Mouse (Mus musculus) left cerebral cortex, adult 8-10 months (tissue): ENCODE results near the gene Nrxn3. TPM values are rescaled to one million over a fixed set of nuclear protein-coding genes. Genes with fewer than 3 reads are reported as not detected.

Experiments
- DNase-seq, 2 experiments: peaks; one replicate each; pipeline ENCODE4 v3.0.0; 2022; ENCODE audit warnings: low spot score in 2 of 2
- total RNA-seq, 4 experiments: library from RNA; stranded (reverse); gene quantifications; 2 replicates each; pipeline ENCODE4 v1.2.4; 2022

Nrxn3 gene
- total RNA-seq, 4 experiments from 2014 or later: 226 to 258 (median 238) TPM

DNA sequence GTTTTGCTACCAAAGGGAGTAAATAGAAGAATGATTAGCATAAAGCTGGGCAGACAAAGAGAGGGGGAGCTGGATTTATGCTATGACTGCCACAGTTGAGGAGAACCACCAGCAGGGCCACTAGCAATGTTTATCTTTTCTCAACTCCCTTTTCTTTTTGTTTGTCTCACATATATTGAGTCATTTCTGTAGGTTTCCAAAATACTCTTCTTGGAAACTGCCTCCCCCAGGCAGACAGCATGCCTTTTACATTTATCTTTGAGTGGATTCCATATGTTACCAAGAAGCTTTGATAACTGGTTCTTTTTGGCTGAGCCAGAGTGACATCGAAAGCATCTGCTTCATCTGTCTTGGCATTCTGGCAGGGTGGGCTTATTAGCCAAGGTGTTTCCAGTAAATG, 587.5 kb downstream of the Nrxn3 start:
- peak in 1 of 2 experiments; percentile 36 for DNase-seq

DNA sequence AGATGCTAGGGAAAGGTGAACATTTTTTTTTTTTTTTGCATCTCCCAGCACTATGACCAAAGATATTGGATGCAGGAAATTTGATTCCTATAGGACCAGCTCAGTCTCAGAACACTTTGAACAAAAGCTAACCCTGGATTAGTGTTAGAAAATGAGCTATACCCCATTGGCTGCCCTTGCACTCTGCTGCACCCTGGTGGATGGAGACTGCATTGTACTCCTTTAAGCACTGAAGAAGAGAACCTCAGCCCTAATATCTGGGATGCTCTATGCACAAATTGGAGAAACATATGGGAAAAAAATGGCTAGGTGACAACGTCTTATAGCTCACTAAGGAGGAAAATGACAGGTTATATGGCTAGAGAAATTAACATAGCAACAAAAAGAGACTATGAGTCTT, 589.9 kb downstream of the Nrxn3 start:
- no peak for DNase-seq

DNA sequence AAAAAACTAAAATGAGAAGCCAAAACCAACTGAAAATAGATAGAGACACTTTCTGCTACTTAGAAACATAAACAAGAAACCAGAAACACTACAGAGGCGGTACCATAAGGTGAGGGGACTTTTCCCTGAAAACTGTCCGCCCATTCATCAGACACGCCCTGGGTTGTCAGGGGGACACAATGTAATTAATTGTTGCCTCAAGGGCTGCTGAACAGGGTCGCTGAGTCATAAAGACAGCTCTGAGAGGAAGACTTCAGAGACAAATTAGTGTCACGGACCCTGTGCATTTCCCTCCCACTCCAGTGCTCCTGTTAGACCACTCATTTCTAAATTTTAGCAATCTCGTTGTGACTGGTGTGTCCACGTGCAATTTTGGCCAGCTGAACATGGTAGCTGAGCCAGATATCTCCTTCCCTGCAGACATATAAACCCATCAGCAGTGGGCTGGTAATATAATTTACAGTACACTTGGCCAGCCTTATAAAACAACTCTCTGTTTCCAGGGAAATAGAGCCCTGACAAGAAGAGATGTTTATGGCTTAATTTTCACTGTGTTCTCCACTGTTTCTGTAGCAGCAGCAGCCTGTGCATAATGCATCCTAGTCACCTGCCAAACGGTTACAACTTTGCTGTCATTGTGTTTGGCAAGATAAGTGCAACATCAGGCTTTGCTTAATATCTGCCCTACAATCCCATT, 603.3 kb downstream of the Nrxn3 start:
- no peak for DNase-seq

DNA sequence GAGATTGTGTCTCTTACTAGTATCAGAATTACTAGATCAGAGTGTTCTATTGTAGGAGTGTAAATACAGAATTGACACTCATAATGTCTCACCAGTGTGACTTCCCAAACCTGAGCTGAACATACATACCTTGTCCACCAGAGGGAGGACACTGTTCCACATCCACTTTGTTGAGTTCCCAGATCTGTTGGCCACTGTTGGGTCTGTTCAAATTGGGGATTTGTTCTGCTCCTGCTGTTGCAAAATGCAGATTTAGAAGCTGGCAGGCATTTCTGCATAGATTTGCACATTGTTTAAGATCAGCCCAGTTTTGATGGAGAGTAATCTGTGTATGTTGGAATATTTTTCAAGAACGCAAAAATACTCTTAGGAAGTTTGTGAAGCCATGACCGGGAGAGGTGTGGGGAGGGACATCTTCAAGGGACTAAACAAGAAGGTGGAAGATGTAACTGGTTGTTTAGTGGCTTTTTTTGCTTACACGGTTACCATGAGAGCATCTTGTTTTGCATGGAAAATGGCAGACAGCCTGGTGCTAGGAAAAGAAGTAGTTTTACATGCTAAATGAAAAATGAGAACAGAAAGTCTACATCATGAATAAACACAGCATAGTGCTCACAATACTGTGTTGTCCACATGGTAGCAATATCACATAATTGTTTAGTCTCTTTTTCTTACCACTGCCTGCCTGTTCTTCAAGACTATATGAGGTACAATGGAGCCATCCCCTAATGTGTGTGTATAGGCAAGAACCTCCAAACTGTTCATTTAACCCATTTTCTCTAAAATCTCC, 609.0 kb downstream of the Nrxn3 start:
- DNase-seq: peak in 1 of 2 experiments; percentile 47

DNA sequence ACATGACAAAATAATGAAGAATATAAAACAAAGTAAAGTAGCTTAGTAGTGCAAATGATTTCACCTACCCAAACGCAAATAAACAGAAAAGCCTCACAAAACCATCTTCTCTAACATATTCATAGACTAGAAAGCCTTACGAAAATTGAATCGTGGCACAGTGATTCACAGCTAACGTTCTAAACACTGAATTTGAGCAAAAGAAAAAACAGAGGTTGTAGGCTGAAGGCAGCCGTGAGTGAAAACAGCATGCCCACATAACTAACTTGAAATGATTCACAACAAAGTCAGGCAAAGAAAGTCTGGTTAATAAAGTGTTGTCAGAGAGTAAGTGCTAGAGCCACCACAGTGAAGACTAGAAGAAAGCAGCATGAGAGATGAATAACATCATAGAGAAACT, 610.8 kb downstream of the Nrxn3 start:
- DNase-seq: peak in 1 of 2 experiments; percentile 19

DNA sequence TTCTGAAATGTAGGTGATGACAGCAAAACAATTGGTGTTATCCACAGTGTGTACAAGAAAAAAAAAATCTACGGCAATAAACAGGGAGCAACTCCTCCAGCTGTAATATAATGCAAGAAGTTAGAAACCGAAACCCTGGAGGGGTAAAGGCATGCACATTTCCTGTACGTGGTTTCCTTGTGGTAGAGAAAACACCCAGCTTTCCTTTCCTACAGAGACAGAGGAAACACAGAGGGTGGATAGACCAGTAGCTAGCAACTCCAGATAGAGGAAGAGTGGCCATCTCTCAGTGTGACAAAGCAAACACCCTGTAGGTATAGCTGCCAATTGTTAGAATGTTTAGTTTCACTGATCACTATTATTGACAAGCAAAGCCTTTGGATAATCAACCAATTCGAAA, 642.2 kb downstream of the Nrxn3 start:
- no peak for DNase-seq

DNA sequence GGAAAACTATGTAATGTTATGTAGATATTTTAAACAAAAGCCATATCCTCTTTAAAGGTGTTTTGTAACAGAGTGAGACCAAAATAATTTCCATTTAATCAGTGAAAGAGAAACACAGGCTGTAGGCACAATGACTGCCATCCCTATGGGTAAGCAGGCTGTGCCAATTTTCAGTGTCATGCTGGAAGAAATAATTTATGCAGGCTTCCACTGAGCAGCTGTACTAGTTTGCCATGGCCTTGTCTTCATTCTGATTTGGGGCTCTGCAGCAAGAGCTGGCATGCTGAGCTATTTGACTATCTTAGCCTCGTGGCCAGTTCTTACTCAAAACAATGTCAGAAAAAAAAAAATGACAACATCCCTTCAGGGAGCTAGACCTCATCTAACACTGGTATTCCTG, 647.3 kb downstream of the Nrxn3 start:
- DNase-seq: no peak

DNA sequence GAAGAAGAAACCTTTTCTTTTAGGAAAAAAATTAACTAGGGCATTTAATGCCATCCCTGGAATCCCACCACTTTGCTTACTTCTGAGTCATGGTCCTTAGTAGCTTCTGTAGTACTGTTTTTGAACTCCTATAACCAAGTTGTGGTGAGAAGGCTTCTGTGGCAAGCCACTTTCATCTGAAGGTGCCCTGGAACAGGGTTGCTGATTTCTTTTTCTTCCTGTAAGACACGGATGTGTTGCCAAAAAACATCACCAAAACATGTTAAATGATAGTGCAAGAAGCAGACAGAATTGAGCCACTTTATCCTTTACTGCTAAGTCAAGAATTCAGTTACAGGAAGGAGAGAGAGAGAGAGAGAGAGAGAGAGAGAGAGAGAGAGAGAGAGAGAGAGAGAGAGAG, 653.9 kb downstream of the Nrxn3 start:
- DNase-seq: no peak

DNA sequence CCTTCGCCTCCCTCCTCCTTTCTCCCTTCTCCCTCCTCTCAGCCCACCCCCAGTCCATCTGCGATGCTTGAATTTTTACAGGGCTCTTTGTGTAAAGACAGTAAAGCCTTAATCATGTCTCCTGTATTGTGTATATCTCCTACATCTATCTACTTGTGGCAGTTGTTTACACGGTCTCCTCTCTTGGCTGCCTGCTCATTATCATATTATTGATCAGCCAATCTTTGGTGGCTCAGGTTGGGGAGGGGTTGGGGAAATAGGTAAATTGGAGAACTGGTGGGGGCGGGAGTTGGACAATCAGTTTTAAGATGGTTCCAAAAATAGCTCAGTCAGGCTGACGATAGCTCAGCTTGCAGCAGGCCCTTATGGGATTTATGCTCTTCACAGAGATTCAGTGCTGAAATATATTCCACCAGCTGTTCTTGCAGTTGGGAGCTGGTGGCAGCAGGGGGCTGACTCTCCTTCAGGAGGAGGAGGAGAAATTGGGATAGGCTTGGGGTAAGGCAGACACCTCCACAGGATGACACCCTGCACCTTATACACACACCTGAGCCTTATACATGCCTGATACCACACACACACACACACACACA, 654.5 kb downstream of the Nrxn3 start:
- peak; percentile 37 to 82 for DNase-seq

DNA sequence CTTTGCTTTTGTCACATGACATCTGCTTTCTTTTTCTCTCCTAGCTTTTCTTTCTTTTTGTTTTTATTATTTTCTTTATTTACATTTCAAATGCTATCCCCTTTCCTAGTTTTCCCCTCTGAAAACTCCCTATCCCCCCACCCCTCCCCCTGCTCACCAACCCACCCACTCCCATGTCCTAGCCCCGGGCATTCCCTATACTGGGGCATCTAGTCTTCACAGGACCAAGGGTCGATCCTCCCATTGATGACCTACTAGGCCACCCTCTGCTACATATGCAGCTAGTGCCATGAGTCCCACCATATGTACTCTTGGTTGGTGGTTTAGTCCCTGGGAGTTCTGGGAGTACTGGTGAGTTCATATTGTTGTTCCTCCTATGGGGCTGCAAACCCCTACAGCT, 655.0 kb downstream of the Nrxn3 start:
- no peak for DNase-seq

DNA sequence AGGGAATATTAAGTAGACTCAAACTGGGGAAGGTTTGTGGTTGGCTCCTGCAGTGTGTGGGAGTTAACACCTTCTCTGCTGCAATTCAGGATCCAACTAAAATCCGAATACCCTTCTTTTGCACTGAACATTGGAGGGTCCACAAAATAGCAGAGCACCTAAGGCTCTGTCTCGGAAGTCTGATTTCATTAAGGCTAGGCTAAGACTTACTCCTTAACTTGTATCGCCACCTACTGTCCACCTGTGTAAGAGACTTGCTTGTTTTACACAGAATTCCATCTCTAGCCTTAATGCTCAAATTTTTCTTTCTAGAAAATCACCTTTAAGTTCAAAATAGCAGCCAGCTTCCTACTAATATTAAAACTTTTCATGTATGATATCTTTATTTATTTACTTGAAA, 660.6 kb downstream of the Nrxn3 start:
- DNase-seq: no peak

DNA sequence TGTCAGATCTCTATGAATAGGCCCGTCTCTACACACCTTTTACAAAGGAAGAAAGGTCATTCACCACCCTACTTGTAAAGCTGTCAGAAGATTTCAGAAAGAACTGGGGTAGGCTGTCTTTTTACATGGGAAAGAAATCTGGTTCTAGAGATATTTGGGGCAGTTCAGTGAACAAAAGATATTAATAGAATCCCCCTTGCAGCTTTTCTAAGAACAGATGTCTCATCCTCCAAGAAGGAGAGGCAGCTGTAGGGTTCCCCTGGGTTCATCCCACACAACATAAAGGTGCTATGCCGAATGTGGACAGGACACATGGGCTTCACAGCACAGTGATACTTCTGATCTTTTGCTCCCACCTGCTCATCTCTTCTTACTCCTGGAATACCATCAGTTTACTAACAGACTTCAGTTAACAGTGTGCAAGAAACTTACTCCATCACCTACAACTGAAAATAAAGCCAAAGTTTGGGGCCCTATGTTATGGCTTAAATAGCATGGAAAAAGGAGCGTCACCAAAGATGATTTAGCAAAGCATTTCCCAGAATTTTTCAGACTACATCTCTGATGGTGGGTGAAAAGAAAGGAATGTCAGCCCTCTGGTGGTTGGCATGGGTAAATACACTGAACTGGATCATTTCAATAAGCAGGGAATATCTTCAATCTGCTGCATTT, 672.6 kb downstream of the Nrxn3 start:
- DNase-seq: peak in 1 of 2 experiments; percentile 72

DNA sequence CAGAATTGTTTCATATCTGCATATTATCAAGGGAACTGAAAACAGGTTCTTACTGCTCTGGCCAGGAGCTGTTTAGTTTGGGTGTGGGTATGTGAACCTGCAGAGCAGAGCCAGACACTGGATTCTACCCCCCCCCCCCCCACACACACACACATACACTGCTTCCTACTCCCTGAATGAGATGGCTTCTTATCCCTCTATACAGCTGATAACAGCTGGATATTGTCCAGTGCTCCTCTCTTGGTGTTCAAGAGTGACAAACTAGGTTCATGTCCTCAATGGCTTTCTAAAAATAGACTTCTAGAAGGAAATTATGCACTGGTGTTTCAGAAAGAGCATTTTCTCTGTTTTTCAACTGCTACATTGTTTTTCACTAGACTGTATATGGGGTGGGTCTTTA, 713.8 kb downstream of the Nrxn3 start:
- DNase-seq: no peak

DNA sequence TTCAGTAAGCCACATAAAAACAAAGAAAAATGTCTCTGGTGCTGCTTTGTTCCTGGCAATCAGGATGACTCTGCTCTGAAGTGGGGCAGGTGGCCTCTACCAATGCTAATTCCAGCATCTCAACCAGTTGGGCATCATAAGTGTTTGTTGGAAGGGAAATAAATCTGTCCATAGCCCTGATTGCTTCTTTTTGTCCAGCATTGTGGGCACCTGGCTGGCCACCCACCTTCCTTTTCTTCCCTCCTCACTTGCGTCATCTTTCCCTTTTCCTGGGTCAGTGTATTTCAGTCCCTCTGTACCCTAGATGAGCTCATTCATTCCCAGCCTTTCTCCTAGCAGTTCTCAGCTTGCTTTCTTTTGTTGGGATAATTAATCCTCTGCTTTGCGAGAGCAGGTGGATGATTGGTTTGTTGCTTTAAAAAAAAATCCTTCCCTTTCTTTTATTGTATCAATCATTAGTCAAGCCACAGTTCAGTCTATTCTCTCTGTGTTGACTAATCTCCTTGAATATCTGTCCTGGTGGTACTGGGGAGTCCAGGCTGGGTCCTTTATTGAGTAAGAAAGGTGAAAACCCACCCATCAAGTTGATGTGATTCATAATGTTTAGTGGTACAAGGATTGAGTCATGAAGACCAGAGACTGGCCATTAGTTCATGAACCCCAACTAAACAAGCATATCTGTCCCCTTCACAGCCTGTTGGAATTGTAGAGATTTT, 719.8 kb downstream of the Nrxn3 start:
- peak in 1 of 2 experiments; percentile 42 for DNase-seq

DNA sequence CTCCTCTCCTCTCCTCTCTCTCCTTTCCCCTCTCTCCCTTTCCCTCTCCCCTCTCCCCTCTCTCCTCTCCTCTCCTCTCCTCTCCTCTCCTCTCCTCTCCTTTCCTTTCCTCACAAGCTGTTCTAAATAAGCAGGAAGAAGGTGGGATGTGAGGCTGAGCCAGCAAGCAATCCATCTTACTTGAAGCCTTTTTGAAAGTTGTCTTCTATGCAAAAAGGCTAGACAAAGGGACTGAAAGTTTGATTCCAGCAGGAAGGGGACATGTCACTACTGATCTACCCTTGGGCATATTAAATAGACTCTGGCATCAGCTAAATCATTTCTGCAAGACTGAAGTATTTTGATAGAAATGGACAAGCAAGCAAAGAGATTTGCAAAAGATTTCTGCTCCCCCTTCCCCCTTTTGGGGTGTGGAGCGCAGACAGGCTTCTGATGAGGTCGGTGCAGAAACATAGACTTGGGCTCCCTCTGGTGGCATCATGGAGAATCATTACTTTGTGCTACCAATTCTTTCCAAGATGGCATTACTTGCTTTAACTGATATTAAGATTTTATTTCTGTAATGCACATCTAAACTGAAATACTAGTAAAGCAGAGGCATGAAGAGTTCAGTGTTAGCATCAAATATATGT, 728.1 kb downstream of the Nrxn3 start:
- peak in 1 of 2 experiments; percentile 21 for DNase-seq

DNA sequence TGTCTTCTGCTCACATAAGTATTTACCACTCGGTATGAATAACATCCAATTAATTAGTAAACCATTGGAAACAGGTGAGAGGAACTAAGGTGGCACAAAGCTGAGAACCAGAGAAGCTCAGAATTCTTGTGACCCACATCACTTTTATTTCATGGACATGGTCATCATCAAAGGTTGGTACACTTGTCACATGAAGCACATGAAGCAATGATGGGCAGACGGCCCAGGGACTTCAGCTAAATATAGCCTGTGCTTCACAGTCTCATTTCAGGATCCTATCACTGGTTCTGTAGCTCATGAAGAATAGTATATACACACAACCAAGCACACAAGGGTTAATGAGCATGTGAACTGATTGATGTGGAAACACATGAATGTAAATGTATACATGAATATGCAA, 747.5 kb downstream of the Nrxn3 start:
- no peak for DNase-seq

DNA sequence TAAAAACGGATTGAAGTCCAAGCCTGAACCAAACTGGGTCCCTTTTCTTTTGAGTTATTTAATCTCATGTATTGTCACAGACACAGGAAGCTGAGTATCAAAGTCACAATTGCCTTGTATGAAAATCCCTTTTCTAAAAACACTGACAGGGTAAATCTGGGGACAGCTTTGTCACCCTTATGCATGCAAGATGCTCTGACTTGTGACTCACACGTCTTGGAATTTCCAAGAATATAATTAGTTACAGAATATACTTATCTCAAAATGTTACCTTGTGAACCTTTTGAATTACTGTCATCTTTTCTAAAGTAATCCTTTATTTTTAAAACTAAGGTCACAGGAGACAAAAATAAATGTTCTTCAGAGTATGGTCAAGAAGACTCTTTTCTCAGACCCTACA, 748.6 kb downstream of the Nrxn3 start:
- DNase-seq: no peak

DNA sequence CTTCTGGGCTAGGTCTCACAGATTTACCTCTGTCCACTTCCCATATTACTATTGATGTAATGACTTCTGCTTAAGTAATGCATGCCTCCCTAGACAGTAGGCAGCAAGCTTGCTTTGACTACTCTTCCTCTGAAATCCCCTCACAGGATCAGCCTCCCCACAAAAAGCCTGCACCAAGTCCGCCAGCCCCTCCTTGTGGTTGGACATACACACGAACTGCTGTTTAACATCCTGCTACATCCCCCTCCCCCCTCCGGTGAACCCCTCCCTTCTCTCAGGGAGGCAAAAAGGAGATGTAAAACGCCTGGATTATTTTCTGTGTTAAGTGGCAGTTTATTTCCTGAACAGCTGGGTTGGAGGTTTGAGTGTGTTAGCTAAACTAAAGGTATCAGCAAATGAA, 749.2 kb downstream of the Nrxn3 start:
- DNase-seq: no peak

DNA sequence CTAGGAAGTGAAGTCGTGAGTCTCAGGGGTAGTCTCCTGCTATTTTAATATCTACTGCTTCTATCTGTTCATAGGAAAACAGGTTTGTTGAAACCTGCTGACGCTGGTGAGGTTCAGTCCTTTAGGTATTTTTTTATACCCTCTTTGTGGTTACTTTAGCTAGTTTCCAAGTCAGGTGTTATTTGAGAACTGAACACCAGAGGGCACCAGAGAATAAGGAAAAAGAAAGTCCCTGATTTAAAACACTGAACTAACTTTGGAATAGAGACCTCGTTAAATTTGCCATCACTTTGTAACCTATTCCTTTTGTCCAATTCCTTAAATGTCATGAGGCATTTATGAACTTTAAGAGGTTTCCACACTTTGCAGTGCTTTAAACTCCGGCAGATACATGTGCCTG, 756.4 kb downstream of the Nrxn3 start:
- DNase-seq: no peak

DNA sequence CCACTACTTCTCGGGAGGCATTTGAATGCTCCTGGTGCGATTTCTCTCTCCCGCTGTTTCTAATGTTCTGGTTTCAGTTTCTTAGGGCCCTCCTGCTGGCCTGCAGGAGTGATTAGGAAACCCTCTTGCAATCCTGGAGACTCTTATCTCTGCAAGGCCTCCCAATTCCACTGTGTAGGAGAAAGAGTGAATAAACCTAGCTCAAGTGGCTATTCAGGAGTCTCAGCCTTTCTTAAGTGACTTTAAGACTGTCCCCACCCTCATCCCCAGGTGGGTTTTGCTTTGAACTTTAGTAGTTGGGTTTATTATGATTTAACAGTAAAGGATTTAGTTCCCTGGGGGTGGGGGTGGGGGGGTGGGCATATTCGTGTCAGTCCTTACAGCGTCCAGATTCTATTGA, 759.5 kb downstream of the Nrxn3 start:
- no peak for DNase-seq

DNA sequence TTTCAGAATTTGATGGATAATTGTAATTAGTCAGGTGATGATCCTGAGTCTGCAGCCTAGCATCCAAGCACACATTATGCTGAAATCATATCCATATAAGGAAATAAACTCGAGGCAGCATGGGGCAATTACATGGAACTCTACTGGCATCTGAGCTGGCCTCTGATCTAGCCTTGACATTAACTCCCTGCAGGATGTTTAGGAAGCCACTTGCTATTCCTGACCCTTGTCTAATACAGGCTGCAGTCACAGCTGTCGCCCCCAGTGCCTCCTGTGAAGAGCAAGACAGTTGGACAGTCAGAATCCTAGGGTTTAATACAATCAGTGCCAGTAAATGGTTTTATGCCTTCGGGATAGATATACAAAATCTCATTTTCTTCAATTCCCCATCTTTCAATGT, 781.4 kb downstream of the Nrxn3 start:
- DNase-seq: no peak
